Mouse (Mus musculus) ovary, postnatal 36 days (tissue): Measurements from ENCODE around the gene Ldhal6b.

Source experiments
- DNase-seq: peaks from one replicate; pipeline ENCODE4 v3.0.0; 2022; ENCODE audit warnings: low spot score, mixed read lengths

The Ldhal6b gene

DNA sequence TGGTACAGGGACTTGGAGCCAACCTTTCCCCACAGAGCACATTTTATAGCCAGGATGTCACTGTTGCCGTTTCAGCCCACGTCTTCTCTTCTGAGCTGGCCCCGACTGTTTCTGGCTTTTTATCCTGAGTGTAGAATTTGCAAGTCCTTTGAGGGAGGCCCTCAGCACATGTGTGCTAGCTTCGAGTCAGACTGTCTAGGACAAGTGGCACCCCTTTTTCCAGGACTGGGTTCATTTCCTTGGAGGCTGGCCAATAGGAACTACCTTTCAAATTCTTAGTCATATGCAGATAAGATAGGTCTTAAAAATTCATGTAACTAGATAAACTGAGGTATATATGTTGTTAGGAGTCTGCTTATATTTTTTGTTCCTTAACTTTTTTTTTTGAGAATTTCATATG is 8.2 kb downstream of the Ldhal6b start:
- no peak for DNase-seq

DNA sequence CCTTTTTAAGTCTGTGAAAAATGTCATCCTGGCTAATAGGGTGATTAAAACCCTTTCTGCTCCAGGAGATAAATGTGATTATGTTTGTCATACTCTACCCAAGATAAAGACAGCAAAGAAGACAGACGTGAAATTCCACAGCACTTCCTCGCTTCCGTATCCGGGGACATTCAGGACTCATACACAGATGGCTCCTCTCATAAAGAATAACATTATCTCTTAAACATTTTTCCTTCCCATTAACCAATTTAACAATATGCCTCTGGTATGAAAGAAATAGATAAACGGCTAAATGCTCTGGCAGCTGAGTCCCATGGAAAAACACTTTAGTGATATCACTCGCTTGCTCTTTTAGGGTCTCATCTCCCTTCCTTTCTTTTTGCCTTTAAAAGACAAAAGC is 11.5 kb downstream of the Ldhal6b start:
- no peak for DNase-seq

DNA sequence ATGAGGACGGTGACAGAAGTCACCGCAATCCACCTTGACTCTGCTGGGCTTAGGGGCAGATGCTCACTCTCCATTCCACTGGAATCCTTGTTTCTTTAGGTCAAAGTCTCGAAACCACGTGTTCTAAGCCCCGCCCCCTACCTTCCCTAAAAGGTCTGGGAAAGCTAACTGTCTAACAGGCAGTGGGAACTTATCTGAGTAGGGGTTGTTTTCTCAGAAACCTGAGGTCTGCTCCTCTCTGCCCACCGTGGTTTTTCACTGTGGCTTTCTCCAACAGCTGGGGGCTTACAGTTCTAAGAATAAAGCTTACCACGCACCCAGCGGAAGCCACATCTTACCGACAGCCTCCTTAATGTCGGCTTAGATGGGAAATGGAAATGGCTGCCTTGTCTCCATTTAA is 12.0 kb downstream of the Ldhal6b start:
- no peak for DNase-seq

DNA sequence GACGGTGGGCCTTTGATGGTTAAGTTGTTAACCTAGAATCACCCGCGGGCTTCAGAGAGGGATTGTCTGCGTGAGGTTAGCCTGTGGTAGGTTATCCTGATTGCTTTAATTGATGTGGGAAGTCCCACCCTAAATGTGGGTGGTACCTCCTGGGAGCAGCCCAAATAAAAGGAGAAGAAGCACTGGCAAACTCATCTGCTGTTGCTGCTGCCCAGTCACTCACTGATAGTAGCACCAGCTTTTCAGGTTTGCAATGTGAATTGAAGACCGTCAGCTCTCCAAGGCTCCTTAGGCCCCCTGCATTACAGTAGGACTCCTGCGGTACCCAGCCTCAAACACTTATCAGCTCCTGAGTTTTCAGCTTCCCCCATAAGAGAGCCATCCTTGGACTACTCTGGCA is 14.7 kb downstream of the Ldhal6b start:
- DNase-seq: no peak

- peak; percentile 86 for DNase-seq
These were observed 15.9 kb downstream of the Ldhal6b start for GRCm38 (mm10) chr17:5402624-5403023.

- DNase-seq: peak; percentile 70
These were observed 16.5 kb downstream of the Ldhal6b start for GRCm38 (mm10) chr17:5402069-5402468.

DNA sequence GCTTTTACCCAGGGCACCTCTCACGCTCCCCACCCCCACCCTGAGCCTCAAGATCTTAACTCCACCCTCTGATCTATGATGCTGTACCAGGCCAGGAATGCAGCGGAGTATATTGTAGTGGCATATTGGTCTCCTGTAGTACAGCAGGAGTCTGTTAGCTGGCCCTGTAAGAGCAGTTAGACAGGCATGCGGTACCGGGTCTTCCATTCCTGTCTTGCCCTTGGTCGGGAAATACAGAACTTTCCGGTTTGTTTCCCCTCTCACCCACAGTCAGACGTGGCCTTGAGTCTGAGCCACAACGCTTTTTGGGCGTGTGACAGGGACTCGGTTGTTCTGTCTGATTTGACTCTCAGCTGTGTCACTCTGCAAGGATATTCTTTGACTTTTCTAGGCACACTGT is 17.3 kb downstream of the Ldhal6b start:
- no peak for DNase-seq

- DNase-seq: no peak
These were observed 18.0 kb downstream of the Ldhal6b start for GRCm38 (mm10) chr17:5400435-5401090.

DNA sequence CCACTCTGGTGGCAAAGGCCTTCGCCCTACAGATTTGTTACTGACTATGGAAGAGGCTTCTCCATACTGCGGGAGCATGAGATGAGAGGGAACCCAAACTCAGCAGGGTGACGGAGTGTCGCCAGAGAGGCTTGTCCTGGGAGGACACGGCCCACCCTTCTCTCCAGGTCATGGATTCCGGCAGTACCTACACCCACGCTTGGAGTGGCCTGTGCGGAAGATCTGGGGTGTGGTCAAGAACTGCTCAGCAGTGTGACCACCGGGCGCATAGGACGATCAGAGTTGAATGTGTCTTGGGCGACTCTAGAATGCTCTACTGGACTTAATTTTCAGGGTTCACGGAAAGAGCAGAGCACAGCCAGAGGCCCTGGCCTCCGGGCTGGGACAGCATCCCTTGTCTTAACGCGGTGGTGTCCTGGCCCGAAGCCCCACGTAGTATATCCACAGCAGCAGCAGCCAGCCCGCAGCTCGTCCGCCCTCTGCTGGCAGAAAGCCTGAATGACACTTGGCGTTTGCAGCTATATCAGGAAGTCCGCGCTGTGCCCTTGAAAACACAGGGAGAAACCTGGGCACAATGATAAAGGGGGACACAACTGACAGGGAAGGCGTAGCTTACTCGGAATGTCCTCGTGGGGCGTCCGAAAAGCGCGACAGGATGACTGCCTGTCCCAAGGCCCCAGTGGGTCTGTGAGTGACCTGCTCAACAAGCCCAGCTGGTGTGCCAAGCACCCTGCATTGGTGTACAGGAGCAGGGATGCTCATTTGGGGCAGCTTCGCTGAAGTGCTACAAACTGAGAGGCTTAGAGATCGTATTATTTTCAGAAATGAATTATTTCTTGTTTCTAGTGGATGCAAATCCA is 21.2 kb downstream of the Ldhal6b start:
- peak; percentile 84 for DNase-seq

- DNase-seq: no peak
These were observed 22.4 kb downstream of the Ldhal6b start for GRCm38 (mm10) chr17:5396213-5396612.

DNA sequence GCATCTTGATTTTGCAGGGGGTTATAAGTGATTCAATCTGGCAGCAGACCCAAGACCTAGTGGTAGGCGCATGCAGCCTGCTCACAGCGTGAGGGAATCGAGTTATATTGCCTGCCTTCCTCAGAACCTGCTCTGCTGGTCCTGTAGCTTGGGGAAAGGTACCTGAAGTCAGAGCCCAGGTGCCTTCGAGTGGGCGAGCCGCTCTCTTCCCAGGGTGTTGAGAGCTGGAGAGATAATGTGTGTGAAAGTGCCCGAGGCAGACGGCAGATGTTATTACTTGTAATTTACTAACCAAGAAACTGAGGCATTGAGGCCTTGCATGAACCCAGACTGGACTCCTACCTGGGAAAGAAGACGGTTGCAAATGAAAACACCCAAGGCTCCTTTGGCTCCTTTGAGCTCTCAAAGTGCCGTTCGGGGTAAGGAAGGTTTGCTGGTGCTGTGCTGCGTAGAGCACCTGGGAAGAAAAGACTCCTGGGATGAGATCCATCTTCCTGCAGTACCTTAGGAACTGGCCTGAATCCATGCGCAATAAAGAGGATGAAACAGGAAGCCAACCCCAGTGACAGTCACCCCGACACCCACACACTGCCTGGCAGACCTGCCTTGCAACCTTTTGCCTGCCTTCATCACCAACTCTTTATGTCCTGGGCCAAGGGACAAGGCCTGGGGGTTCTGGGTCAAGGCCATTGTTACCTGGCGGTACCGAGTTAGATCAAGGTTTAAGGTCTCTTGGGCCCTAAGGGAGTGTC is 22.9 kb downstream of the Ldhal6b start:
- DNase-seq: no peak

DNA sequence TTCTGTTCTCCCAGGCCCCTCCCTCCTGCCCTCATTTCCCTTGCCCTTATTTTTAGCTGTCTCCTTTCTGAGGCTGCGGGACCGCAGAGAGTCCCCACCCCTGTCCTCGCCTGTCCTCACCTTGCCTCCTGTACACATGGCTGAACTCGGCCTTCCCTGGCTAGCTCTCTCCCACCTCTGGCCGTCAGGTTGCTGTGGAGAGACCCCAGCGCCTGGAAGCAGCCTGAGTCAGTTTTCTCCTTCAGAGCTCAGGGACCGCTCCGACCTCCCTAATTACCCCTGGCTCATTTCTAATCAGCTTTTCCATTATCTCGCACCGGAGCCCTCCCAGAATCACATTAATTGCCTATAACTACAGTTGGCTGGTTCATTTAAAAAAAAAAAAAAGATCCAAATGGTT is 27.9 kb downstream of the Ldhal6b start:
- DNase-seq: no peak

GRCm38 (mm10) chr17:5388351-5388750 is 30.2 kb downstream of the Ldhal6b start:
- no peak for DNase-seq

- DNase-seq: no peak
These were observed 31.6 kb downstream of the Ldhal6b start for GRCm38 (mm10) chr17:5386885-5387545.

DNA sequence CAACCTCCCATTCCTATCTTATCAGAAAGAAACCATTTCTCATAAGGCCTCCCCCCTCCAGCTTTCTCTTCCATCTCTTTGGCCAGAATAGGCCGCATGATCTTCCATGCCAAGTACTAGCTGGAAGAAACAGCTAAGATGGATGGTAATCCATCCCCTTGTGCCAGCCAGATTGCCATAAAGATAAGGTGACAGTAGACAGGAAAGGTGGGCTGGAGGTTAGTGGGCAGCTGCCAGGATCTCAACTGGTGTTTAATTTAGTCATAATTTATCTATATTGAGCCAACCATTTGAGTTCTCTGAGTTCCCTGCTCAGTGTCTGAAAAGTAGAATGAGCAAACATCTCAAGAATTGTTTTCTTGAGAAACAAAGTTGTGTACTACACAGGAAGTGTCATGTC is 32.9 kb downstream of the Ldhal6b start:
- DNase-seq: no peak

GRCm38 (mm10) chr17:5377930-5378310 is 40.6 kb downstream of the Ldhal6b start:
- peak; percentile 64 for DNase-seq

DNA sequence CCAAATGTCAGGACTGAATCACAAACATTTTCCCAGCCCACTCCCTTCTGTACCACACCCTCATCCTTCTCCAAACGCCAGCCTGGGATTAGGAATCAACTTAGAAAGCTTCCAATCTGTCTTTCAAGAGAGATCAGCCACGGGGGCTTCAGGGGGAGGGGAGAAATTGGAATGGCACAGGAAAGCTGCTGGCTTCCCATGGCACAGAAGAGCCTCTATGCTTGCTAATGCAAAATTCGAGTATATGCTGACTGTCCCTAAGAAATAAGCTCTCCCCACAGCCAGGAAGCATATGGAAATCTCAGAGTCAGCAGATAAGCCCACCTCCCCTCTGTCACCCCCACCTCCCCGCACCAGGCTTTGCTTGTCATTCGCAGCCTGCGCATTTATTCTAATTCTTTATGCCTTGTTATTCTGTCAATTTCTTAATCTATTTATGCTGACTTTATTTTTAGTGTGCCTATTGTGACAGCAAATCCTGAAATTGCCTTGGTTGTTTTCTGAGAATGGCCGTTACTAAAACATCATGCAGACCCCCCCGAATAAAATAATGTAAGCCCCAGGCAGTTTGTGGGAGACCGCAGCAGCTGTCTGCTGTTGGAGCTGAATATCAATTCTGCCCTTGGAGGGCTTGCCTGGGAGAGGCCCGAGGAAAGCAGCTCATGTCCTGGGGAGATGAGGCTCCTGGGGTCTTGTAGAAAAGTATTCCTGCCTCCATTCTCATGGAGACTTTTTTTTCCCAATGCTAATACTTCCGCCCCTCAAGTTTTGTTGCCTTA is 41.2 kb downstream of the Ldhal6b start:
- DNase-seq: no peak

DNA sequence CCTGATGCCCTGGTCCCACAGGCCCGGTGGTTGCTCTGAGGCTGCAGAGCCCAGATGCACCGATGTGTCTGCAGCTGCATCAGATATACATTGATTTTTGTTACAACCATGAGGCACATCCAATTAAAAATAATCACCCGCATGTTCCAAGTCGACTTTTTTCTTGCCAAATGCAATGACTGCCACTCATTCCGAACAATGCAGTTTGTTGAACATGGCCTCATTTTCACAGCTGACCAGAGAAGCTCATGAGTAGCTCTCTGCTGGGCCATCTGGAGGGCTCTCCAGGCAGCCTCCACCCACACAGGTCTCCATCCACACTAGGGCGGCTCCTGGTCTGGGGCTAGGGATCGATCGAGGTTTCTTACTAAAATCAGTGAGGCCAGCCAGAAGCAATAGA is 45.6 kb downstream of the Ldhal6b start:
- no peak for DNase-seq

GRCm38 (mm10) chr17:5371521-5371920 is 47.0 kb downstream of the Ldhal6b start:
- no peak for DNase-seq

GRCm38 (mm10) chr17:5371032-5371431 is 47.5 kb downstream of the Ldhal6b start:
- no peak for DNase-seq
